Mouse (Mus musculus) MEL (cell line): ENCODE measurements at regions not wholly inside any gene's neighbourhood (a gene's known extent, or its start where the extent isn't known, plus 50 kb on each side); places are given as distances from the start of the nearest gene placed in this dataset.

Experiments used
- DNase-seq: peaks from one replicate; pipeline ENCODE4 v3.0.0; 2011; ENCODE audit warnings: low read depth, low spot score
- H3K27ac ChIP-seq: 2 replicates; pipeline ENCODE4 v1.5.1; 2012; ENCODE audit warnings: low read depth, mild to moderate bottlenecking, control low read depth, low read length, moderate library complexity; ENCODE audit not compliant: control insufficient read depth
- H3K27me3 ChIP-seq, 2 experiments: fragments of 150-350 bp in 1 of 2; sonication (generic) in 1 of 2; 2 replicates each; pipeline ENCODE4 v1.6.1; 2012; ENCODE audit warnings: low read length in 2 of 2, mild to moderate bottlenecking in 2 of 2, improper control_type of control experiment in 1 of 2, moderate library complexity in 1 of 2; ENCODE audit not compliant: insufficient read depth in 2 of 2, control insufficient read depth in 1 of 2
- H3K36me3 ChIP-seq, 2 experiments: 2 replicates each; pipeline ENCODE4 v1.6.1; 2012 to 2014; ENCODE audit warnings: low read length in 2 of 2, improper control_type of control experiment in 1 of 2, inconsistent platforms in 1 of 2, mild to moderate bottlenecking in 1 of 2; ENCODE audit not compliant: insufficient read depth in 2 of 2, control insufficient read depth in 1 of 2
- H3K4me1 ChIP-seq, 2 experiments: fragments of 150-350 bp in 1 of 2; sonication (generic) in 1 of 2; 2 replicates each; pipeline ENCODE4 v1.6.1; 2012; ENCODE audit warnings: low read length in 2 of 2, improper control_type of control experiment in 1 of 2, mild to moderate bottlenecking in 1 of 2; ENCODE audit not compliant: insufficient read depth in 2 of 2, control insufficient read depth in 1 of 2
- H3K4me3 ChIP-seq, 2 experiments: fragments of 150-350 bp in 1 of 2; sonication (generic) in 1 of 2; 2 replicates each; pipeline ENCODE4 v1.5.1; 2012; ENCODE audit warnings: low read depth in 2 of 2, low read length in 2 of 2, mild to moderate bottlenecking in 2 of 2, moderate library complexity in 2 of 2, control low read depth in 1 of 2, improper control_type of control experiment in 1 of 2; ENCODE audit not compliant: control insufficient read depth in 1 of 2, insufficient read depth in 1 of 2
- H3K79me2 ChIP-seq: 2 replicates; pipeline ENCODE4 v1.6.1; 2012; ENCODE audit warnings: mild to moderate bottlenecking, low read length, moderate library complexity; ENCODE audit not compliant: control insufficient read depth, poor library complexity, insufficient read depth
- H3K9ac ChIP-seq: 2 replicates; pipeline ENCODE4 v1.6.1; 2012; ENCODE audit warnings: low read depth, mild to moderate bottlenecking, control low read depth, low read length, moderate library complexity; ENCODE audit not compliant: control insufficient read depth, poor library complexity, severe bottlenecking
- H3K9me3 ChIP-seq: fragments of 150-350 bp; sonication (generic); replicated peaks from 2 replicates; pipeline ENCODE4 v1.6.1; 2012; ENCODE audit warnings: mild to moderate bottlenecking, low read length, improper control_type of control experiment, moderate library complexity; ENCODE audit not compliant: insufficient read depth
- BHLHE40 ChIP-seq: IDR thresholded peaks from 2 replicates; pipeline ENCODE4 v1.6.1; 2012; ENCODE audit warnings: low read depth, mild to moderate bottlenecking, inconsistent platforms, low read length, improper control_type of control experiment, borderline replicate concordance
- CHD1 ChIP-seq: IDR thresholded peaks from 2 replicates; pipeline ENCODE4 v1.6.1; 2012; ENCODE audit warnings: low read depth, mild to moderate bottlenecking, inconsistent platforms, low read length, improper control_type of control experiment
- CHD2 ChIP-seq: IDR thresholded peaks from 2 replicates; pipeline ENCODE4 v1.6.1; 2011; ENCODE audit warnings: low read length, improper control_type of control experiment
- ELF1 ChIP-seq: IDR thresholded peaks from 2 replicates; pipeline ENCODE4 v1.6.1; 2014; ENCODE audit warnings: low read depth, mild to moderate bottlenecking, inconsistent platforms, low read length, improper control_type of control experiment, moderate library complexity
- ETS1 ChIP-seq: IDR thresholded peaks from 2 replicates; pipeline ENCODE4 v1.6.1; 2012; ENCODE audit warnings: low read depth, mild to moderate bottlenecking, inconsistent platforms, low read length, improper control_type of control experiment, moderate library complexity
- GABPA ChIP-seq: IDR thresholded peaks from 2 replicates; pipeline ENCODE4 v1.6.1; 2012; ENCODE audit warnings: low read depth, mild to moderate bottlenecking, inconsistent platforms, low read length, improper control_type of control experiment, moderate library complexity
- GATA1 ChIP-seq: IDR thresholded peaks from 2 replicates; pipeline ENCODE4 v1.6.1; 2011; ENCODE audit warnings: low read depth, low read length, improper control_type of control experiment
- HCFC1 ChIP-seq: IDR thresholded peaks from 2 replicates; pipeline ENCODE4 v1.6.1; 2012; ENCODE audit warnings: low read depth, mild to moderate bottlenecking, inconsistent platforms, low read length, improper control_type of control experiment, moderate library complexity
- JUND ChIP-seq: IDR thresholded peaks from 2 replicates; pipeline ENCODE4 v1.6.1; 2011; ENCODE audit warnings: low read depth, mild to moderate bottlenecking, improper control_type of control experiment, low read length
- KAT2A ChIP-seq: conservative IDR thresholded peaks from 2 replicates; pipeline ENCODE4 v1.6.1; 2012; ENCODE audit warnings: low read depth, low read length, improper control_type of control experiment, inconsistent platforms
- MAFK ChIP-seq: IDR thresholded peaks from 2 replicates; pipeline ENCODE4 v1.6.1; 2011; ENCODE audit warnings: low read depth, mild to moderate bottlenecking, low read length, improper control_type of control experiment, borderline replicate concordance
- MAX ChIP-seq: IDR thresholded peaks from 2 replicates; pipeline ENCODE4 v1.6.1; 2011; ENCODE audit warnings: low read length, improper control_type of control experiment
- MXI1 ChIP-seq: IDR thresholded peaks from 2 replicates; pipeline ENCODE4 v1.6.1; 2011; ENCODE audit warnings: mild to moderate bottlenecking, low read depth, low read length, improper control_type of control experiment
- MYB ChIP-seq: IDR thresholded peaks from 2 replicates; pipeline ENCODE4 v1.6.1; 2011; ENCODE audit warnings: mild to moderate bottlenecking, low read depth, low read length, improper control_type of control experiment
- POLR2A ChIP-seq, 2 experiments: IDR thresholded peaks; 2 replicates each; pipeline ENCODE4 v1.6.1; 2011 to 2012; ENCODE audit warnings: low read length in 2 of 2, mild to moderate bottlenecking in 2 of 2, control low read depth in 1 of 2, improper control_type of control experiment in 1 of 2, low read depth in 1 of 2, moderate library complexity in 1 of 2; ENCODE audit not compliant: control insufficient read depth in 1 of 2, insufficient read depth in 1 of 2, poor library complexity in 1 of 2
- POLR2AphosphoS2 ChIP-seq: IDR thresholded peaks from 2 replicates; pipeline ENCODE4 v1.6.1; 2011; ENCODE audit warnings: low read length, improper control_type of control experiment
- RAD21 ChIP-seq: IDR thresholded peaks from 2 replicates; pipeline ENCODE4 v1.6.1; 2011; ENCODE audit warnings: mild to moderate bottlenecking, low read depth, low read length, improper control_type of control experiment
- SMC3 ChIP-seq: IDR thresholded peaks from 2 replicates; pipeline ENCODE4 v1.6.1; 2011; ENCODE audit warnings: low read depth, low read length, improper control_type of control experiment
- TAL1 ChIP-seq: IDR thresholded peaks from 2 replicates; pipeline ENCODE4 v1.6.1; 2012; ENCODE audit warnings: mild to moderate bottlenecking, inconsistent platforms, low read length, moderate library complexity, mixed read lengths
- TBP ChIP-seq: IDR thresholded peaks from 2 replicates; pipeline ENCODE4 v1.8.0; 2011; ENCODE audit warnings: low read depth, low read length, improper control_type of control experiment
- UBTF ChIP-seq: IDR thresholded peaks from 2 replicates; pipeline ENCODE4 v1.6.1; 2012; ENCODE audit warnings: low read depth, mild to moderate bottlenecking, inconsistent platforms, low read length, improper control_type of control experiment, moderate library complexity, borderline replicate concordance; ENCODE audit not compliant: insufficient read depth
- ZC3H11A ChIP-seq: IDR thresholded peaks from 2 replicates; pipeline ENCODE4 v1.6.1; 2012; ENCODE audit warnings: low read depth, mild to moderate bottlenecking, inconsistent platforms, low read length, improper control_type of control experiment

- no peak overlapping the region for H3K9ac ChIP-seq
- DNase-seq: no peak
- no peaks in the 10 kb centered on the region for H3K27me3 ChIP-seq
- no peaks in the 10 kb centered on the region for H3K79me2 ChIP-seq
- H3K4me3 ChIP-seq: no peak overlapping the region
- no peaks in the 10 kb centered on the region for H3K9me3 ChIP-seq
- H3K27ac ChIP-seq: no peak overlapping the region
- H3K4me1 ChIP-seq: no peaks in the 10 kb centered on the region
- no peaks in the 10 kb centered on the region for H3K36me3 ChIP-seq
- TF ChIP-seq BHLHE40 (no peak), SMC3 (no peak), POLR2AphosphoS2 (no peak), TAL1 (no peak), TBP (no peak), JUND (no peak), CHD1 (no peak), ETS1 (no peak), POLR2A (IDR thresholded peaks at IDR 0.05; ENCODE audit: control insufficient read depth in 1 of 2, insufficient read depth in 1 of 2, low read depth in 1 of 2, low read length in 2 of 2, poor library complexity in 1 of 2) (no peak), MAX (no peak), CHD2 (no peak), ZC3H11A (no peak), KAT2A (no peak), RAD21 (no peak), MXI1 (no peak), UBTF (no peak), MYB (no peak), GABPA (no peak)
Observed at GRCm38 (mm10) chr12:60352138-60352537, 1132.6 kb upstream of the Fbxo33 start.

GRCm38 (mm10) chr12:60344437-60344836 is 1124.9 kb upstream of the Fbxo33 start:
- DNase-seq: no peak
- Histone ChIP-seq H3K36me3 (no peaks in the 10 kb centered on the region), H3K9me3 (no peaks in the 10 kb centered on the region), H3K4me1 (no peaks in the 10 kb centered on the region), H3K27ac (no peak overlapping the region), H3K79me2 (no peaks in the 10 kb centered on the region), H3K4me3 (no peak overlapping the region), H3K27me3 (no peaks in the 10 kb centered on the region)
- no peak for TF ChIP-seq GATA1
- TF ChIP-seq MAFK: no peak
- no peak for TF ChIP-seq HCFC1
- TF ChIP-seq ELF1: no peak
- TF ChIP-seq, all 39 proteins: peak for 0
- no peak overlapping the region for H3K9ac ChIP-seq
